Comparison of ENCODE assay signal across 8 mouse cellular contexts in genomic region chr11:107131749-107132421, GRCm38 (mm10). TPM values are rescaled to one million over a fixed set of nuclear protein-coding genes. Genes with fewer than 3 reads are reported as not detected.
DNase-seq lines count a peak whose midpoint lies in the region; ATAC-seq lines count a peak whose summit lies in the region.

TSS of gene Bptf (minus strand) at chr11:107132127.

- H3K4me2 ChIP-seq in intestine, embryonic 15.5 days (replicated peaks): peak within 1 kb of the TSS; percentile 92

- WGBS in intestine, embryonic 15.5 days: under 1% methylated on average over 58 of the region's 94 CpGs
- under 1% methylated on average over 64 of the region's 94 CpGs for WGBS in midbrain, embryonic 10.5 days

- H3K27ac ChIP-seq in intestine, embryonic 15.5 days: peak within 1 kb of the TSS; percentile 95
- peak within 1 kb of the TSS; percentile 99 for H3K27ac ChIP-seq in midbrain, embryonic 10.5 days (replicated peaks)

- H3K27me3 ChIP-seq in intestine, embryonic 15.5 days (replicated peaks): no peaks in the 10 kb centered on the region
- no peaks in the 10 kb centered on the region for H3K27me3 ChIP-seq in midbrain, embryonic 10.5 days (ENCODE audit: low read depth, poor library complexity, severe bottlenecking)

- peak within 1 kb of the TSS; percentile 90 for H3K4me3 ChIP-seq in intestine, embryonic 15.5 days (replicated peaks)
- peak within 1 kb of the TSS; percentile 91 for H3K4me3 ChIP-seq in midbrain, embryonic 10.5 days

- peak within 1 kb of the TSS; percentile 93 for H3K9ac ChIP-seq in intestine, embryonic 15.5 days

- intact Hi-C loops in gastrocnemius, postnatal 36 days (cut with DNase I): no loop called here
- intact Hi-C loops in left cerebral cortex, postnatal 36 days (cut with DNase I): no loop called here

- peak; percentile 98 for ATAC-seq in intestine, embryonic 15.5 days

- H3K4me1 ChIP-seq in intestine, embryonic 15.5 days (replicated peaks): peaks cover 3% of the 10 kb centered on the region; the same call in 1 of the 2 replicates
- H3K4me1 ChIP-seq in midbrain, embryonic 10.5 days: peaks cover 26% of the 10 kb centered on the region

- H3K9me3 ChIP-seq in intestine, embryonic 15.5 days: no peaks in the 10 kb centered on the region
- H3K9me3 ChIP-seq in midbrain, embryonic 10.5 days (replicated peaks): no peaks in the 10 kb centered on the region

- peak; percentile 94 for DNase-seq in adrenal gland, postnatal 10 days
- DNase-seq in embryo, embryonic 11.5 days (ENCODE audit: low read depth, low spot score): peak; percentile 79
- peak; percentile 80 to 88 for DNase-seq in gastrocnemius, postnatal 36 days
- peak; percentile 84 to 90 for DNase-seq in left cerebral cortex, postnatal 36 days (ENCODE audit: low spot score in 2 of 2)
- peak; percentile 92 for DNase-seq in midbrain, embryonic 10.5 days (ENCODE audit: low spot score)
- peak; percentile 75 to 79 for DNase-seq in right cerebral cortex, postnatal 36 days (ENCODE audit: low spot score in 2 of 2)
- peak; percentile 87 to 90 for DNase-seq in urinary bladder, postnatal 4 days (ENCODE audit: low spot score in 2 of 2)

- H3K36me3 ChIP-seq in intestine, embryonic 15.5 days: no peaks in the 10 kb centered on the region
- H3K36me3 ChIP-seq in midbrain, embryonic 10.5 days: peaks cover 4% of the 10 kb centered on the region; the same call in 1 of the 2 replicates

RNA-seq across cellular contexts. Expression of gene Bptf, which starts in this region (rescaled TPM):
- total RNA-seq in adrenal gland, postnatal 10 days (2021): 10 to 100 TPM; 33.6 to 42.5 TPM
- 10 to 100 TPM; 15.9 to 18.0 TPM for total RNA-seq in gastrocnemius, postnatal 36 days (2021)
- 21.6 and 26.4 TPM in 2 replicates for polyA plus RNA-seq in intestine, embryonic 15.5 days (2015; fragmentation: Nextera tagmentation; extraction: Ambion mirVana)
- 10 to 100 TPM; 56.4 to 71.3 TPM for total RNA-seq in left cerebral cortex, postnatal 36 days (2021)
- 30.1 and 31.7 TPM in 2 replicates for polyA plus RNA-seq in midbrain, embryonic 10.5 days (2016; fragmentation: Nextera tagmentation; extraction: Ambion mirVana)

Comparison
In these comparisons a context has a peak if more than half of its experiments do, and no peak if none do; other contexts are left out.
1. Peak in every context shown above with its lines: DNase-seq, ATAC-seq, H3K4me3 ChIP-seq and H3K27ac ChIP-seq.